Mouse (Mus musculus) forebrain, embryonic 11.5 days (tissue): ENCODE results near the gene Cyp2u1. TPM values are rescaled to one million over a fixed set of nuclear protein-coding genes. Genes with fewer than 3 reads are reported as not detected.
A peak's percentile ranks its signal among the peaks of the same experiment; 100 is the strongest.

Experiments used
- ATAC-seq: fragments of 200-750 bp; cut with Nextera tagmentation; replicated peaks from 2 replicates; pipeline ENCODE4 v1.8.0; 2017; ENCODE audit warnings: moderate TSS enrichment; ENCODE audit not compliant: low FRiP score
- DNase-seq: peaks from one replicate; pipeline ENCODE4 v3.0.0-alpha.2; 2017; ENCODE audit warnings: low spot score
- H3K27ac ChIP-seq: fragments of 300-500 bp; sonication (generic); 2 replicates; pipeline ENCODE4 v1.5.1; 2014; ENCODE audit warnings: low read depth, low read length
- H3K27me3 ChIP-seq: fragments of 300-500 bp; sonication (generic); 2 replicates; pipeline ENCODE4 v1.6.1; 2014; ENCODE audit warnings: mild to moderate bottlenecking, low read length, mixed read lengths; ENCODE audit not compliant: control insufficient read depth, insufficient read depth
- H3K36me3 ChIP-seq: fragments of 300-500 bp; sonication (generic); 2 replicates; pipeline ENCODE4 v1.6.1; 2014; ENCODE audit warnings: mild to moderate bottlenecking, low read length, moderate library complexity, mixed read lengths; ENCODE audit not compliant: control insufficient read depth, insufficient read depth
- H3K4me1 ChIP-seq: fragments of 300-500 bp; sonication (generic); replicated peaks from 2 replicates; pipeline ENCODE4 v1.6.1; 2014; ENCODE audit warnings: low read length, mixed read lengths; ENCODE audit not compliant: control insufficient read depth, insufficient read depth
- H3K4me2 ChIP-seq: fragments of 300-500 bp; sonication (generic); 2 replicates; pipeline ENCODE4 v1.6.1; 2014; ENCODE audit warnings: low read depth, mild to moderate bottlenecking, low read length, moderate library complexity, mixed read lengths; ENCODE audit not compliant: severe bottlenecking
- H3K4me3 ChIP-seq: fragments of 300-500 bp; sonication (generic); 2 replicates; pipeline ENCODE4 v1.5.1; 2014; ENCODE audit warnings: low read depth, low read length
- H3K9ac ChIP-seq: fragments of 300-500 bp; sonication (generic); 2 replicates; pipeline ENCODE4 v1.6.1; 2014; ENCODE audit warnings: low read length
- H3K9me3 ChIP-seq: fragments of 300-500 bp; sonication (generic); 2 replicates; pipeline ENCODE4 v1.6.1; 2016; ENCODE audit warnings: low read length, mixed read lengths; ENCODE audit not compliant: control insufficient read depth
- WGBS: fragments of 180-500 bp; shearing (Covaris S2); extraction: QIAGEN DNeasy Blood & Tissue Kit; methylation state at CpG from one replicate; pipeline ENCODE4 v1.1.7; 2014; 5-methylcytosine and 5-hydroxymethylcytosine counted together
- polyA plus RNA-seq: library from polyadenylated mRNA; unstranded; fragments of >200 nt; fragmentation: Nextera tagmentation; extraction: Ambion mirVana; gene quantifications from 2 replicates; pipeline ENCODE4 v1.2.1, GENCODE M21; 2014

Gene Cyp2u1
- polyA plus RNA-seq, 1 experiment from 2014 or later: 3.1 TPM

GRCm38 (mm10) chr3:131296893-131297292 lies 6.1 kb downstream of the Cyp2u1 start:
- no peak overlapping the region for H3K9ac ChIP-seq
- DNase-seq (no peak), ATAC-seq (no peak)
- no peak overlapping the region for H3K4me3 ChIP-seq
- H3K4me1 ChIP-seq: no peaks in the 10 kb centered on the region
- peaks cover 1% of the 10 kb centered on the region; the same call in 1 of the 2 replicates for H3K27me3 ChIP-seq
- no peaks in the 10 kb centered on the region; the same call in 1 of the 2 replicates for H3K36me3 ChIP-seq
- H3K27ac ChIP-seq: no peak overlapping the region
- H3K9me3 ChIP-seq: no peaks in the 10 kb centered on the region
- 95% methylated on average over 7 of the region's 7 CpGs for WGBS
- H3K4me2 ChIP-seq: no peak overlapping the region

GRCm38 (mm10) chr3:131295513-131296200 lies 7.4 kb downstream of the Cyp2u1 start:
- H3K27ac ChIP-seq: no peak overlapping the region
- ATAC-seq (no peak), DNase-seq (no peak)
- no peaks in the 10 kb centered on the region; the same call in 1 of the 2 replicates for H3K36me3 ChIP-seq
- H3K4me3 ChIP-seq: no peak overlapping the region
- no peaks in the 10 kb centered on the region for H3K27me3 ChIP-seq
- H3K4me1 ChIP-seq: no peaks in the 10 kb centered on the region
- H3K9me3 ChIP-seq: no peaks in the 10 kb centered on the region
- no peak overlapping the region for H3K9ac ChIP-seq
- H3K4me2 ChIP-seq: no peak overlapping the region
- WGBS: 90% methylated on average over 12 of the region's 12 CpGs

- WGBS: 63% methylated on average over 3 of the region's 3 CpGs
- H3K4me3 ChIP-seq: no peak overlapping the region
- no peaks in the 10 kb centered on the region for H3K4me1 ChIP-seq
- no peak overlapping the region for H3K4me2 ChIP-seq
- no peak for ATAC-seq
- no peak for DNase-seq
- no peaks in the 10 kb centered on the region; the same call in 1 of the 2 replicates for H3K36me3 ChIP-seq
- H3K9me3 ChIP-seq: no peaks in the 10 kb centered on the region
- no peaks in the 10 kb centered on the region for H3K27me3 ChIP-seq
- no peak overlapping the region for H3K9ac ChIP-seq
- H3K27ac ChIP-seq: no peak overlapping the region
These were observed 8.5 kb downstream of the Cyp2u1 start for GRCm38 (mm10) chr3:131294503-131294902.

GRCm38 (mm10) chr3:131292959-131293358 lies 10.1 kb downstream of the Cyp2u1 start:
- Histone ChIP-seq H3K4me2 (no peak overlapping the region), H3K4me3 (no peak overlapping the region), H3K36me3 (no peaks in the 10 kb centered on the region; the same call in 1 of the 2 replicates), H3K27ac (no peak overlapping the region), H3K9ac (no peak overlapping the region), H3K4me1 (no peaks in the 10 kb centered on the region), H3K9me3 (no peaks in the 10 kb centered on the region), H3K27me3 (no peaks in the 10 kb centered on the region)
- WGBS: 65% methylated on average over 3 of the region's 3 CpGs
- no peak for DNase-seq
- no peak for ATAC-seq

- 92% methylated on average over 2 of the region's 2 CpGs for WGBS
These were observed 10.7 kb downstream of the Cyp2u1 start for GRCm38 (mm10) chr3:131292349-131292748.

GRCm38 (mm10) chr3:131291890-131292289 lies 11.1 kb downstream of the Cyp2u1 start:
- DNase-seq: no peak
- no peak for ATAC-seq
- whole genome bisulfite sequencing: 83% methylated on average over 4 of the region's 4 CpGs

More at GRCm38 (mm10) chr3:131292349-131292748, 10.7 kb downstream of the Cyp2u1 start:
- no peak for ATAC-seq
- H3K36me3 ChIP-seq: no peaks in the 10 kb centered on the region; the same call in 1 of the 2 replicates
- no peaks in the 10 kb centered on the region for H3K27me3 ChIP-seq
- DNase-seq: no peak
- H3K9ac ChIP-seq: no peak overlapping the region
- no peak overlapping the region for H3K4me3 ChIP-seq
- no peaks in the 10 kb centered on the region for H3K4me1 ChIP-seq
- H3K4me2 ChIP-seq: no peak overlapping the region
- H3K27ac ChIP-seq: no peak overlapping the region
- no peaks in the 10 kb centered on the region for H3K9me3 ChIP-seq

GRCm38 (mm10) chr3:131274151-131274550 lies 28.9 kb downstream of the Cyp2u1 start:
- 93% methylated on average over 4 of the region's 4 CpGs for WGBS
- Histone ChIP-seq H3K4me3 (no peak overlapping the region), H3K27ac (no peak overlapping the region), H3K27me3 (no peaks in the 10 kb centered on the region), H3K4me2 (no peak overlapping the region), H3K36me3 (no peaks in the 10 kb centered on the region), H3K9ac (no peak overlapping the region), H3K4me1 (no peaks in the 10 kb centered on the region; the same call in 1 of the 2 replicates), H3K9me3 (no peaks in the 10 kb centered on the region; the same call in 1 of the 2 replicates)
- DNase-seq: no peak
- ATAC-seq: no peak

More at GRCm38 (mm10) chr3:131291890-131292289, 11.1 kb downstream of the Cyp2u1 start:
- no peak overlapping the region for H3K4me2 ChIP-seq
- H3K9ac ChIP-seq: no peak overlapping the region
- H3K27me3 ChIP-seq: no peaks in the 10 kb centered on the region
- H3K27ac ChIP-seq: no peak overlapping the region
- H3K36me3 ChIP-seq: no peaks in the 10 kb centered on the region; the same call in 1 of the 2 replicates
- no peaks in the 10 kb centered on the region for H3K4me1 ChIP-seq
- no peaks in the 10 kb centered on the region for H3K9me3 ChIP-seq
- no peak overlapping the region for H3K4me3 ChIP-seq

GRCm38 (mm10) chr3:131272374-131273100 lies 30.5 kb downstream of the Cyp2u1 start:
- no peak for ATAC-seq
- 65% methylated on average over 10 of the region's 10 CpGs for WGBS

More at GRCm38 (mm10) chr3:131272374-131273100, 30.5 kb downstream of the Cyp2u1 start:
- H3K27me3 ChIP-seq: no peaks in the 10 kb centered on the region
- no peak overlapping the region for H3K27ac ChIP-seq
- peak overlapping the region; percentile 72 for H3K4me2 ChIP-seq
- H3K9ac ChIP-seq: peak overlapping the region; percentile 54
- H3K9me3 ChIP-seq: no peaks in the 10 kb centered on the region
- H3K4me1 ChIP-seq: no peaks in the 10 kb centered on the region; the same call in 1 of the 2 replicates
- H3K4me3 ChIP-seq: peak overlapping the region; percentile 47
- no peak for DNase-seq
- H3K36me3 ChIP-seq: no peaks in the 10 kb centered on the region
